ENCODE assay signal across 27 mouse cellular contexts in the genomic region with DNA sequence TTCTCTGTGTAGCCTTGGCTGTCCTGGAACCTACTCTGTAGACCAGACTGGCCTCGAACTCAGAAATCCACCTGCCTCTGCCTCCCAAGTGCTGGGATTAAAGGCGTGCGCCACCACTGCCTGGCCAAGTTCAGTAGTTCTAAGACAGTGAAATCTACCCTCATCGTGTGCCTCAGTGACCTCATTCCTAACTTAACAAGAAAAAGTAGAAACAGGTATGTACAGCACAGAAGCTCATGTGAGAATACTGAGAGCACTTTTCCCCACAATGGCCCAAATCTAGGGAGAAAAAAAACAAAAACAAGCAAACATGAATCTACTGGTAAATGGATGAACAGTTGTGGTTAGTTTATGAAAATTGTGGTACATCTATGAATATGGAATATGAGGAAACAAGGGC. TPM values are rescaled to one million over a fixed set of nuclear protein-coding genes. Genes with fewer than 3 reads are reported as not detected.
DNase-seq lines count a peak whose midpoint lies in the region; ATAC-seq and TF ChIP-seq lines count a peak whose summit lies in the region.
"Had no signal": no experiment of that assay in that cellular context is flagged by ENCODE, and none has a peak within 500 bp of the region (broad histone marks: within the 10 kb centered on the region; RNA-seq: fewer than 3 reads in every experiment).

No protein-coding gene starts in this region.

- ATAC-seq in heart, embryonic 11.5 days (replicated peaks; ENCODE audit: insufficient number of reproducible peaks, low FRiP score, low TSS enrichment) = no peak
- ATAC-seq: CD4-positive, CD25-positive, alpha-beta regulatory T cell, adult 4 months; forebrain, embryonic 14.5 days; forebrain, embryonic 16.5 days had no signal

- no peak for TF ChIP-seq POLR2A in ES-Bruce4 (IDR thresholded peaks at IDR 0.05; ENCODE audit: insufficient read depth, low read length)

- H3K4me2 ChIP-seq in heart, embryonic 11.5 days = no peak overlapping the region
- H3K4me2 ChIP-seq: embryonic facial prominence, embryonic 13.5 days; embryonic facial prominence, embryonic 15.5 days; forebrain, embryonic 12.5 days had no signal

- H3K9me3 ChIP-seq in ES-Bruce4 (replicated peaks; ENCODE audit: control insufficient read depth, insufficient read depth, low read length, poor library complexity, severe bottlenecking) = no peaks in the 10 kb centered on the region
- no peaks in the 10 kb centered on the region for H3K9me3 ChIP-seq in ES-E14 (ENCODE audit: control insufficient read depth, insufficient read depth, low read depth, low read length)
- H3K9me3 ChIP-seq in heart, embryonic 11.5 days (replicated peaks; ENCODE audit: control insufficient read depth, low read length) = no peaks in the 10 kb centered on the region
- H3K9me3 ChIP-seq: embryonic facial prominence, embryonic 13.5 days; embryonic facial prominence, embryonic 15.5 days; forebrain, embryonic 10.5 days; forebrain, embryonic 12.5 days had no signal

- TF ChIP-seq EP300 in ES-Bruce4 (IDR thresholded peaks at IDR 0.05; ENCODE audit: insufficient read depth, low read depth, low read length) = no peak

- H3K9ac ChIP-seq in ES-Bruce4 (ENCODE audit: low read depth, poor library complexity, severe bottlenecking) (peak overlapping the region; percentile 42), ES-E14 (ENCODE audit: insufficient read depth, low read depth, low read length, poor library complexity, severe bottlenecking) (peak overlapping the region; percentile 52)
- H3K9ac ChIP-seq in heart, embryonic 11.5 days (ENCODE audit: low read depth, low read length) = no peak overlapping the region
- H3K9ac ChIP-seq: embryonic facial prominence, embryonic 13.5 days; embryonic facial prominence, embryonic 15.5 days; forebrain, embryonic 12.5 days had no signal

- H3K36me3 ChIP-seq in ES-Bruce4 (ENCODE audit: control insufficient read depth, insufficient read depth, low read length, poor library complexity, severe bottlenecking) (no peaks in the 10 kb centered on the region), ES-E14 (ENCODE audit: control insufficient read depth, insufficient read depth, low read length, poor library complexity, severe bottlenecking) (no peaks in the 10 kb centered on the region)
- H3K36me3 ChIP-seq in heart, embryonic 11.5 days (ENCODE audit: control insufficient read depth, insufficient read depth, low read length) = no peaks in the 10 kb centered on the region
- H3K36me3 ChIP-seq: embryonic facial prominence, embryonic 13.5 days; embryonic facial prominence, embryonic 15.5 days; forebrain, embryonic 10.5 days; forebrain, embryonic 12.5 days had no signal

- TF ChIP-seq CTCF in ES-Bruce4 (IDR thresholded peaks at IDR 0.05; ENCODE audit: low read depth, low read length) = no peak

- 87% methylated on average over 4 of the region's 4 CpGs for WGBS in heart, embryonic 11.5 days (ENCODE audit: insufficient replicate concordance)

- no peak overlapping the region for H3K4me3 ChIP-seq in ES-Bruce4 (ENCODE audit: low read depth, low read length)
- no peak overlapping the region for H3K4me3 ChIP-seq in ES-E14 (ENCODE audit: insufficient read depth in 1 of 2, low read depth in 1 of 2, low read length in 2 of 2, poor library complexity in 1 of 2, severe bottlenecking in 1 of 2)
- H3K4me3 ChIP-seq in heart, embryonic 11.5 days (ENCODE audit: low read depth, low read length) = no peak overlapping the region
- H3K4me3 ChIP-seq: embryonic facial prominence, embryonic 13.5 days; embryonic facial prominence, embryonic 15.5 days; erythroblast, embryonic 14.5 days; forebrain, embryonic 10.5 days; forebrain, embryonic 12.5 days had no signal

- DNase-seq in ES-E14 (ENCODE audit: low read depth, low spot score) = no peak
- DNase-seq in ZHBTc4 (ENCODE audit: low read depth, low spot score) = peak; percentile 41
- DNase-seq in left cerebral cortex, adult 9 months (ENCODE audit: low spot score in 2 of 2) = no peak
- DNase-seq: adrenal gland, adult 2 months; adrenal gland, postnatal 10 days; adrenal gland, postnatal 25 days; B cell, adult 2 months; cerebellum, adult 11 months; cerebellum, adult 18-20 months; cerebellum, adult 8-10 months; cerebellum, adult 9-11 months; cerebellum, postnatal 14 days; cerebellum, postnatal 36 days; embryo, embryonic 11 days had no signal

- H3K27ac ChIP-seq in ES-Bruce4 (ENCODE audit: insufficient read depth, low read length) = peak overlapping the region; percentile 99
- peak overlapping the region; percentile 100 for H3K27ac ChIP-seq in ES-E14 (ENCODE audit: insufficient read depth, low read depth, low read length, poor library complexity, severe bottlenecking)
- no peak overlapping the region for H3K27ac ChIP-seq in heart, embryonic 11.5 days (ENCODE audit: low read depth, low read length)
- H3K27ac ChIP-seq: embryonic facial prominence, embryonic 13.5 days; embryonic facial prominence, embryonic 15.5 days; forebrain, embryonic 10.5 days; forebrain, embryonic 12.5 days had no signal

- in situ Hi-C loops in ES-E14 (cut with MboI; ENCODE audit: low sequenced_read_pairs in 2 of 2, unreplicated experiment in 2 of 2) = no loop called here

- H3K4me1 ChIP-seq in ES-Bruce4 (ENCODE audit: control insufficient read depth, insufficient read depth, low read length) (no peaks in the 10 kb centered on the region), ES-E14 (ENCODE audit: control insufficient read depth in 2 of 2, insufficient read depth in 2 of 2, low read length in 2 of 2, poor library complexity in 1 of 2) (peaks cover 4 to 11% of the 10 kb centered on the region in 2 experiments; a peak in 2 of 4 replicates)
- peaks cover 32% of the 10 kb centered on the region for H3K4me1 ChIP-seq in heart, embryonic 11.5 days (ENCODE audit: control insufficient read depth, insufficient read depth, low read length)

- no peaks in the 10 kb centered on the region for H3K27me3 ChIP-seq in ES-Bruce4 (ENCODE audit: control insufficient read depth, insufficient read depth, low read length, poor library complexity, severe bottlenecking)
- no peaks in the 10 kb centered on the region for H3K27me3 ChIP-seq in heart, embryonic 11.5 days (ENCODE audit: control insufficient read depth, insufficient read depth, low read length)
- H3K27me3 ChIP-seq: CH12.LX; embryonic facial prominence, embryonic 13.5 days; embryonic facial prominence, embryonic 15.5 days; forebrain, embryonic 12.5 days had no signal

TF ChIP-seq in ES-E14, 5 proteins besides CTCF, POLR2A, EP300 and RAD21:
- TF ChIP-seq CHD2 (IDR thresholded peaks at IDR 0.05; ENCODE audit: low read depth, low read length) (no peak), HCFC1 (IDR thresholded peaks at IDR 0.05; ENCODE audit: borderline replicate concordance, insufficient read depth, low read length) (no peak), ZNF384 (IDR thresholded peaks at IDR 0.05; ENCODE audit: low read depth, low read length) (no peak), MAFK (IDR thresholded peaks at IDR 0.05; ENCODE audit: insufficient read depth, low read depth, low read length) (no peak), ZC3H11A (IDR thresholded peaks at IDR 0.05; ENCODE audit: borderline replicate concordance, low read depth, low read length) (no peak)

RNA-seq across cellular contexts. Expression of a gene that starts 25.3 kb away (rescaled TPM):
- 24.6 and 26.5 TPM in 2 replicates for polyA plus RNA-seq in ES-Bruce4 (2011; ENCODE audit: insufficient read depth, insufficient read length, low read depth, missing spikeins)
- total RNA-seq in ES-E14 (2012; rRNA removed) = 51.7 and 95.7 TPM in 2 replicates
- polyA plus RNA-seq in heart, embryonic 11.5 days (2014; fragmentation: Nextera tagmentation; extraction: Ambion mirVana) = 19.4 and 22.2 TPM in 2 replicates
- polyA plus RNA-seq: erythroblast, embryonic 14.5 days had no signal

RNA-seq across cellular contexts. Expression of a gene that starts 28.7 kb away (rescaled TPM):
- polyA plus RNA-seq in ES-Bruce4 (2011; ENCODE audit: insufficient read depth, insufficient read length, low read depth, missing spikeins) = 198 and 200 TPM in 2 replicates
- 72.6 and 112 TPM in 2 replicates for total RNA-seq in ES-E14 (2012; rRNA removed)
- 13.5 and 15.5 TPM in 2 replicates for polyA plus RNA-seq in heart, embryonic 11.5 days (2014; fragmentation: Nextera tagmentation; extraction: Ambion mirVana)

RNA-seq across cellular contexts. Expression of a gene that starts 34.7 kb away (rescaled TPM):
- polyA plus RNA-seq in ES-Bruce4 (2011; ENCODE audit: insufficient read depth, insufficient read length, low read depth, missing spikeins) = 3.4 and 3.6 TPM in 2 replicates
- total RNA-seq in ES-E14 (2012; rRNA removed) = 6.2 and 8.4 TPM in 2 replicates
- polyA plus RNA-seq in heart, embryonic 11.5 days (2014; fragmentation: Nextera tagmentation; extraction: Ambion mirVana) = 36.8 and 37.8 TPM in 2 replicates
- total RNA-seq: CH12.LX; common myeloid progenitor, adult 5-6 weeks; MEL had no signal
- polyA plus RNA-seq: CD4-positive, CD25-positive, alpha-beta regulatory T cell, adult 4 months had no signal

Comparison
In these comparisons a context has a peak if more than half of its experiments do, and no peak if none do; other contexts are left out.
1. RNA of a gene that starts 28.7 kb away (polyA plus RNA-seq): 198 to 200 TPM in ES-Bruce4; 13.5 to 15.5 TPM in heart, embryonic 11.5 days; every median in the first group is over 10 times any median in the second.